Mouse (Mus musculus) erythroblast, embryonic 14.5 days (primary cell): Measurements from ENCODE around the gene Irx1.

ENCODE experiments used
- GATA1 ChIP-seq: IDR thresholded peaks from 2 replicates; pipeline ENCODE4 v1.6.1; 2012; ENCODE audit warnings: low read length, inconsistent platforms, mixed read lengths
- TAL1 ChIP-seq: IDR thresholded peaks from 3 replicates; pipeline ENCODE4 v1.6.1; 2012; ENCODE audit warnings: low read length, inconsistent platforms, mixed read lengths

DNA sequence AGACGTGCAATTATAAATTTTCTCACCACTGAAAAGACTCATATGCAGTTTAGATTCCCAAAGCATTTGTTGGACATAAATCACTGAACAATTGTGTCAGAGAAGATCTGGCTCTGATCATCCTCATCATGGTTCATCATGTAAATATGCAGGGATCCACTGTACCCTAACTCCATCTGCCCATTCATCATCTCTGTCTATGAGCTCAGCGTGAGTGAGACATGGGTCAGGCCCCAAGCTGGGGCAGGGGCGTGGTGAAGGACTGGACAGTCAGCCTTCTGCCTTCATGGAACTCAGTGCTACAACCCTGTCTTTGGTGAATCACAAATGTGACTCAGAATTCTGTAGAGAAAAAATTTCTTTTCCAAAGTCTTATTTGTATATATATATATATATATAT, 53.2 kb downstream of the Irx1 start:
- no peak for TF ChIP-seq GATA1
- no peak for TF ChIP-seq TAL1
